Mouse (Mus musculus): Measurements from ENCODE around the gene Tmem176a.

DNA sequence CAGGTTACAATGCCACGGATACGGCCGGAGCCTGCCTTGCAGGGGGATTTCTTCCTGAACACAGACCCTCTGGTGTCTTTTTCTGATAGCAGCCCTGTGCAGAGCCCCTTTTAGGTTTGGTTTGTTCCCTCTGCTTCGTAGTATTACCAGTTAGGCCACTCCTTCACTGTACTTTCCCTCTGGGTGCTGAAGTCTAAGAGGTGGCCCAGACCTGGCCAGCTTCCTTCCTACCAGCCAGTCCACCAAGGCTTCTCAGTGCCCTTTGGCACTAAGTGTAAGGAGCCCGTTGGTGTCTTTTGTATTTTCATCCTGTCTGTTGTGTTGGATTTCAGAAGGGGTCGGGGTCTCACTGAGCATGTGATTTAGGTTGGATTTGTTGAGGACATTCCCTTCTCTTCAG lies 34.8 kb downstream of the Tmem176a start:
- TF ChIP-seq ZNF384 (IDR thresholded peaks at IDR 0.05; ENCODE audit: low read depth, low read length) (no peak), USF2 (IDR thresholded peaks at IDR 0.05; ENCODE audit: borderline replicate concordance in 1 of 2, insufficient read depth in 1 of 2, low read depth in 1 of 2, low read length in 2 of 2) (no peak), CTCF (IDR thresholded peaks at IDR 0.05 in 2 of 3, conservative IDR thresholded peaks at IDR 0.05 in 1 of 3; ENCODE audit: control insufficient read depth in 1 of 3, insufficient read depth in 1 of 3, low read depth in 2 of 3, low read length in 3 of 3, poor library complexity in 1 of 3, severe bottlenecking in 1 of 3) (no peak), ETS1 (IDR thresholded peaks at IDR 0.05; ENCODE audit: low read depth, low read length) (no peak), POLR2AphosphoS5 (IDR thresholded peaks at IDR 0.05; ENCODE audit: borderline replicate concordance, low read depth, low read length) (no peak), GATA1 (IDR thresholded peaks at IDR 0.05; ENCODE audit: low read depth, low read length) (no peak), MAFK (IDR thresholded peaks at IDR 0.05; ENCODE audit: borderline replicate concordance, low read depth, low read length) (no peak), MAZ (IDR thresholded peaks at IDR 0.05; ENCODE audit: low read depth, low read length) (no peak), JUND (IDR thresholded peaks at IDR 0.05; ENCODE audit: low read depth, low read length) (no peak), HCFC1 (IDR thresholded peaks at IDR 0.05; ENCODE audit: low read depth, low read length) (no peak), EP300 (IDR thresholded peaks at IDR 0.05; ENCODE audit: low read depth in 1 of 2, low read length in 2 of 2) (no peak), NRF1 (IDR thresholded peaks at IDR 0.05; ENCODE audit: insufficient read depth, low read depth, low read length, poor library complexity, severe bottlenecking) (no peak), RCOR1 (IDR thresholded peaks at IDR 0.05; ENCODE audit: low read depth, low read length) (no peak)

All from MEL (cell line).